31 mouse cellular contexts compared by ENCODE assay signal in genomic region chr14:38628862-38629619, GRCm38 (mm10).
DNase-seq lines count a peak whose midpoint lies in the region; ATAC-seq and TF ChIP-seq lines count a peak whose summit lies in the region.
"Had no signal": no experiment of that assay in that cellular context is flagged by ENCODE, and none has a peak within 500 bp of the region (broad histone marks: within the 10 kb centered on the region; RNA-seq: fewer than 3 reads in every experiment).

No protein-coding gene starts in this region.

- no peaks in the 10 kb centered on the region for H3K9me3 ChIP-seq in hindbrain, embryonic 13.5 days
- no peaks in the 10 kb centered on the region for H3K9me3 ChIP-seq in hindbrain, embryonic 10.5 days
- H3K9me3 ChIP-seq in lung, embryonic 14.5 days (ENCODE audit: low read depth, low read length): no peaks in the 10 kb centered on the region
- H3K9me3 ChIP-seq in forebrain, embryonic 16.5 days (ENCODE audit: control insufficient read depth, low read length): no peaks in the 10 kb centered on the region
- H3K9me3 ChIP-seq: embryonic facial prominence, embryonic 12.5 days; heart, embryonic 10.5 days; heart, embryonic 15.5 days; kidney, embryonic 15.5 days; limb, embryonic 12.5 days; liver, embryonic 15.5 days; lung, embryonic 15.5 days; midbrain, embryonic 12.5 days; neural tube, embryonic 15.5 days had no signal

- no peak overlapping the region for H3K4me3 ChIP-seq in hindbrain, embryonic 13.5 days
- no peak overlapping the region for H3K4me3 ChIP-seq in hindbrain, embryonic 10.5 days
- H3K4me3 ChIP-seq in lung, embryonic 14.5 days (ENCODE audit: low read depth, low read length): no peak overlapping the region
- no peak overlapping the region for H3K4me3 ChIP-seq in forebrain, embryonic 16.5 days (replicated peaks; ENCODE audit: low read length)
- H3K4me3 ChIP-seq: embryonic facial prominence, embryonic 12.5 days; heart, embryonic 10.5 days; heart, embryonic 15.5 days; kidney, embryonic 15.5 days; limb, embryonic 12.5 days; liver, embryonic 15.5 days; lung, embryonic 15.5 days; midbrain, embryonic 12.5 days; neural tube, embryonic 15.5 days had no signal

- no peak overlapping the region for H3K4me2 ChIP-seq in hindbrain, embryonic 13.5 days
- no peak overlapping the region for H3K4me2 ChIP-seq in lung, embryonic 14.5 days
- no peak overlapping the region for H3K4me2 ChIP-seq in forebrain, embryonic 16.5 days (ENCODE audit: low read length)
- H3K4me2 ChIP-seq: embryonic facial prominence, embryonic 12.5 days; heart, embryonic 15.5 days; hindbrain, embryonic 14.5 days; kidney, embryonic 15.5 days; limb, embryonic 12.5 days; liver, embryonic 15.5 days; lung, embryonic 15.5 days; midbrain, embryonic 12.5 days; neural tube, embryonic 15.5 days had no signal

- H3K27me3 ChIP-seq in hindbrain, embryonic 13.5 days: no peaks in the 10 kb centered on the region
- H3K27me3 ChIP-seq in hindbrain, embryonic 10.5 days (ENCODE audit: insufficient read depth, poor library complexity, severe bottlenecking): no peaks in the 10 kb centered on the region
- H3K27me3 ChIP-seq in lung, embryonic 14.5 days (ENCODE audit: insufficient read depth, low read length): no peaks in the 10 kb centered on the region
- no peaks in the 10 kb centered on the region for H3K27me3 ChIP-seq in forebrain, embryonic 16.5 days (replicated peaks; ENCODE audit: control insufficient read depth, insufficient read depth, low read length)
- H3K27me3 ChIP-seq: embryonic facial prominence, embryonic 12.5 days; heart, embryonic 15.5 days; kidney, embryonic 15.5 days; limb, embryonic 12.5 days; liver, embryonic 15.5 days; lung, embryonic 15.5 days; midbrain, embryonic 12.5 days; neural tube, embryonic 15.5 days had no signal

- H3K9ac ChIP-seq in hindbrain, embryonic 13.5 days: no peak overlapping the region
- H3K9ac ChIP-seq in lung, embryonic 14.5 days: no peak overlapping the region
- H3K9ac ChIP-seq in forebrain, embryonic 16.5 days (replicated peaks; ENCODE audit: low read depth, low read length): no peak overlapping the region
- H3K9ac ChIP-seq: embryonic facial prominence, embryonic 12.5 days; heart, embryonic 15.5 days; hindbrain, embryonic 14.5 days; kidney, embryonic 15.5 days; limb, embryonic 12.5 days; liver, embryonic 15.5 days; lung, embryonic 15.5 days; midbrain, embryonic 12.5 days; neural tube, embryonic 15.5 days had no signal

- H3K36me3 ChIP-seq in hindbrain, embryonic 13.5 days: no peaks in the 10 kb centered on the region
- H3K36me3 ChIP-seq in hindbrain, embryonic 10.5 days: no peaks in the 10 kb centered on the region
- H3K36me3 ChIP-seq in lung, embryonic 14.5 days (ENCODE audit: insufficient read depth): no peaks in the 10 kb centered on the region
- H3K36me3 ChIP-seq in forebrain, embryonic 16.5 days (ENCODE audit: control insufficient read depth, insufficient read depth): no peaks in the 10 kb centered on the region
- H3K36me3 ChIP-seq: embryonic facial prominence, embryonic 12.5 days; heart, embryonic 10.5 days; heart, embryonic 15.5 days; kidney, embryonic 15.5 days; limb, embryonic 12.5 days; liver, embryonic 15.5 days; lung, embryonic 15.5 days; midbrain, embryonic 12.5 days; neural tube, embryonic 15.5 days had no signal

- ATAC-seq in hindbrain, embryonic 13.5 days (ENCODE audit: low FRiP score): 0 out of 2 replicates have a peak, but pooled peaks have one; percentile 15
- no peak for ATAC-seq in lung, embryonic 14.5 days (ENCODE audit: insufficient read depth)
- ATAC-seq in forebrain, embryonic 16.5 days: peak; percentile 57
- ATAC-seq: activated CD4-positive, CD25-positive, alpha-beta regulatory T cell, adult 4 months; inflammation-experienced regulatory T-cells, adult 6 months had no signal

- no peak for TF ChIP-seq CTCF in lung, embryonic 14.5 days (IDR thresholded peaks at IDR 0.05; ENCODE audit: low read depth)

- DNase-seq in hindbrain, embryonic 10.5 days (ENCODE audit: low spot score): no peak
- DNase-seq in lung, embryonic 14.5 days: peak; percentile 1
- DNase-seq in lung, postnatal 25 days (ENCODE audit: low spot score): no peak
- peak; percentile 15 for DNase-seq in brain, adult 2 months (ENCODE audit: low read depth, low spot score)
- DNase-seq in gastrocnemius, postnatal 4 days (ENCODE audit: low spot score in 2 of 2): no peak
- DNase-seq: adrenal gland, adult 2 months; adrenal gland, postnatal 36 days; B cell, adult 2 months; embryo, embryonic 11 days; gastrocnemius, postnatal 14 days; heart, adult 11 months; kidney, adult 11 months; kidney, postnatal 36 days; lung, postnatal 36 days; right cerebral cortex, adult 18-20 months; spleen, adult 18-20 months; thymus, postnatal 25 days had no signal

- peaks cover 7% of the 10 kb centered on the region for H3K4me1 ChIP-seq in hindbrain, embryonic 13.5 days (replicated peaks)
- no peaks in the 10 kb centered on the region for H3K4me1 ChIP-seq in hindbrain, embryonic 10.5 days (replicated peaks)
- H3K4me1 ChIP-seq in lung, embryonic 14.5 days (ENCODE audit: insufficient read depth): no peaks in the 10 kb centered on the region
- H3K4me1 ChIP-seq in forebrain, embryonic 16.5 days (replicated peaks; ENCODE audit: control insufficient read depth, insufficient read depth, low read length): peaks cover 6% of the 10 kb centered on the region
- H3K4me1 ChIP-seq: embryonic facial prominence, embryonic 12.5 days; heart, embryonic 10.5 days; heart, embryonic 15.5 days; kidney, embryonic 15.5 days; limb, embryonic 12.5 days; liver, embryonic 15.5 days; lung, embryonic 15.5 days; midbrain, embryonic 12.5 days had no signal

- 68% methylated on average over 2 of the region's 2 CpGs for WGBS in hindbrain, embryonic 13.5 days
- WGBS in hindbrain, embryonic 10.5 days: 82% methylated on average over 2 of the region's 2 CpGs
- WGBS in lung, embryonic 14.5 days: 78% methylated on average over 2 of the region's 2 CpGs
- 54% methylated on average over 2 of the region's 2 CpGs for WGBS in forebrain, embryonic 16.5 days

- H3K27ac ChIP-seq in hindbrain, embryonic 13.5 days: no peak overlapping the region
- no peak overlapping the region for H3K27ac ChIP-seq in hindbrain, embryonic 10.5 days
- no peak overlapping the region for H3K27ac ChIP-seq in lung, embryonic 14.5 days (ENCODE audit: low read depth)
- H3K27ac ChIP-seq in forebrain, embryonic 16.5 days (ENCODE audit: low read length): no peak overlapping the region
- H3K27ac ChIP-seq: embryonic facial prominence, embryonic 12.5 days; heart, embryonic 10.5 days; heart, embryonic 15.5 days; hindbrain, embryonic 14.5 days; kidney, embryonic 15.5 days; limb, embryonic 12.5 days; liver, embryonic 15.5 days; lung, embryonic 15.5 days; midbrain, embryonic 12.5 days; neural tube, embryonic 15.5 days had no signal

Comparison
In these comparisons a context has a peak if more than half of its experiments do, and no peak if none do; other contexts are left out.
1. DNase-seq: peak in lung, embryonic 14.5 days (single experiment) and brain, adult 2 months (single experiment); none in hindbrain, embryonic 10.5 days (single experiment), lung, postnatal 25 days (single experiment) and gastrocnemius, postnatal 4 days (0 of 2).